Mouse (Mus musculus): ENCODE measurements around the gene Apof.
"Not testable (repeated sequence)": the region's sequence is repeated elsewhere in the genome, so short reads cannot be mapped to it uniquely, and the experiment has no call there.

- TF ChIP-seq MAFK (IDR thresholded peaks at IDR 0.05; ENCODE audit: insufficient replicate concordance, low read length); CTCF (conservative IDR thresholded peaks at IDR 0.05 in 1 of 2, IDR thresholded peaks at IDR 0.05 in 1 of 2; ENCODE audit: low read depth in 2 of 2, low read length in 2 of 2); E2F4 (IDR thresholded peaks at IDR 0.05; ENCODE audit: insufficient replicate concordance, low read depth, low read length); ZC3H11A (IDR thresholded peaks at IDR 0.05; ENCODE audit: low read depth, low read length); GABPA (IDR thresholded peaks at IDR 0.05; ENCODE audit: insufficient replicate concordance, low read depth, low read length): not testable (repeated sequence)
Observed at GRCm38 (mm10) chr10:128275374-128275773, 6.9 kb downstream of the Apof start.
